Comparison of ENCODE assay signal across 21 mouse cellular contexts in genomic region chr13:48954825-48955224, GRCm38 (mm10). TPM values are rescaled to one million over a fixed set of nuclear protein-coding genes. Genes with fewer than 3 reads are reported as not detected.
DNase-seq lines count a peak whose midpoint lies in the region; ATAC-seq lines count a peak whose summit lies in the region.
"Had no signal": no experiment of that assay in that cellular context is flagged by ENCODE, and none has a peak within 500 bp of the region (broad histone marks: within the 10 kb centered on the region; RNA-seq: fewer than 3 reads in every experiment).

No protein-coding gene starts in this region.

- peak; percentile 33; the same call in 1 of the 2 replicates for ATAC-seq in megakaryocyte, adult 5-6 weeks (ENCODE audit: poor library complexity, severe bottlenecking)
- ATAC-seq: forebrain, embryonic 15.5 days; midbrain, embryonic 13.5 days had no signal

- peak; percentile 40 for DNase-seq in thymus, postnatal 14 days
- DNase-seq in thymus, postnatal 10 days (ENCODE audit: low spot score in 2 of 2) = no peak
- DNase-seq in ZHBTc4 (ENCODE audit: low read depth, low spot score) = peak; percentile 51
- DNase-seq in left cerebral cortex, adult 18-20 months (ENCODE audit: low spot score in 2 of 2) = no peak
- DNase-seq in spleen, postnatal 14 days (ENCODE audit: low spot score in 2 of 2) = no peak
- DNase-seq in kidney, adult 8-10 months = no peak
- DNase-seq: adrenal gland, postnatal 14 days; cerebellum, adult 11 months; cerebellum, adult 9-10 months; cerebellum, postnatal 36 days; embryo, embryonic 11 days; heart, postnatal 36 days; kidney, adult 2 months; kidney, postnatal 4 days; liver; lung, embryonic 14.5 days; lung, postnatal 36 days; thymus, adult 18-20 months had no signal

RNA-seq across cellular contexts. Expression of gene Fam120a, which starts 13.0 kb away (rescaled TPM):
- total RNA-seq in megakaryocyte, adult 5-6 weeks (2015) = 191 and 192 TPM in 2 replicates
- 118 and 132 TPM in 2 replicates for total RNA-seq in megakaryocyte, adult 5-6 weeks (2017)
- 100 to 1,000 TPM; 106 to 111 TPM for total RNA-seq in left cerebral cortex, adult 18-20 months (2021)

Comparison
In these comparisons a context has a peak if more than half of its experiments do, and no peak if none do; other contexts are left out.
1. DNase-seq: peak in thymus, postnatal 14 days (single experiment) and ZHBTc4 (single experiment); none in thymus, postnatal 10 days (0 of 2), left cerebral cortex, adult 18-20 months (0 of 2), spleen, postnatal 14 days (0 of 2) and kidney, adult 8-10 months (0 of 2).